Mouse (Mus musculus) erythroblast, embryonic 14.5 days (primary cell): ENCODE data around the gene Fads6.

Experiments
- GATA1 ChIP-seq: IDR thresholded peaks from 2 replicates; pipeline ENCODE4 v1.6.1; 2012; ENCODE audit warnings: low read length, inconsistent platforms, mixed read lengths
- TAL1 ChIP-seq: IDR thresholded peaks from 3 replicates; pipeline ENCODE4 v1.6.1; 2012; ENCODE audit warnings: low read length, inconsistent platforms, mixed read lengths

DNA sequence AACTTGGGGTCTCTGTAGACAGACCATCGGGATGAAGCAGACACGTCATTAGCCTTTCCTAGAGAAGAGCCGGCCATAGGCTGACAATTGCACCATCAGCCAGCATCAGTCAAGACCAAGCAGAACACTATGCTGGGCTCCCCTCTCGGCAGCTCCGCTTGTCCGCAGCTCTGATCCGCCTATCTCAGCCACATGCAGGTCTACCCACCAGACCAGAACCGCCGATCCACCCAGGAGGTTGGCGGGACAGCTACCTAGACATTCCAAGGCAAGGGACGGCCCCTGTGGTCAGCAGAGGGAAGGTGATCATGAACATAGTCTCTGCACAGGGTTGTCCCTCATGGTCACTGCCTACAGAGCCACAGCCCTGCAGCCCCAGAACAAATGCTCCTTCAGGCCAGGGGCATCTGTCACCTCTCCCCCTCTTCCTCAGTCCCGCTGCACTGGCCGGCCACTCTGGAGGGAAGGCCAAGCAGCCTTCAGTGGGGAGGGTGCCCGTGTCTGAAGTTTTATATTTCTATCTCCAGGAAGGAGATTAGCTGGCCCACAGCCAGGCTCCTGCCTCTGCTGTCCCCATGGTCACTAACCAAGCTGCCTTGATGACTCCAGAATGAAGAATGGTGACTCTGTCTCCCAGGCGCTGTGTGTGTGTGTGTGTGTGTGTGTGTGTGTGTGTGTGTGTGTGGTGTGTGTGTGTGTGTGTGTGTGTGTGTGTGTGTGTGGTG lies 63.0 kb downstream of the Fads6 start:
- TF ChIP-seq TAL1 (no peak), GATA1 (no peak)
